Mouse (Mus musculus): ENCODE results near the gene Krt81.

- no peak for TF ChIP-seq CHD2 (IDR thresholded peaks at IDR 0.05; ENCODE audit: low read length)
- no peak for TF ChIP-seq HCFC1 (IDR thresholded peaks at IDR 0.05; ENCODE audit: low read depth, low read length)
- no peak for TF ChIP-seq ZMIZ1 (IDR thresholded peaks at IDR 0.05; ENCODE audit: low read depth, low read length)
- TF ChIP-seq CTCF (IDR thresholded peaks at IDR 0.05 in 2 of 3, conservative IDR thresholded peaks at IDR 0.05 in 1 of 3; ENCODE audit: control insufficient read depth in 1 of 3, insufficient read depth in 1 of 3, low read depth in 2 of 3, low read length in 3 of 3, poor library complexity in 1 of 3, severe bottlenecking in 1 of 3): no peak
- TF ChIP-seq ELF1 (IDR thresholded peaks at IDR 0.05; ENCODE audit: low read depth, low read length): no peak
- TF ChIP-seq POLR2A (IDR thresholded peaks at IDR 0.05; ENCODE audit: control insufficient read depth in 1 of 2, insufficient read depth in 1 of 2, low read depth in 1 of 2, low read length in 2 of 2, poor library complexity in 1 of 2): no peak
- TF ChIP-seq KAT2A (conservative IDR thresholded peaks at IDR 0.05; ENCODE audit: low read depth, low read length): no peak
- no peak for TF ChIP-seq ZNF384 (IDR thresholded peaks at IDR 0.05; ENCODE audit: low read depth, low read length)
- TF ChIP-seq JUND (IDR thresholded peaks at IDR 0.05; ENCODE audit: low read depth, low read length): no peak
- no peak for TF ChIP-seq MAX (IDR thresholded peaks at IDR 0.05; ENCODE audit: low read length)
- TF ChIP-seq E2F4 (IDR thresholded peaks at IDR 0.05; ENCODE audit: borderline replicate concordance, low read depth, low read length): no peak
- TF ChIP-seq EP300 (IDR thresholded peaks at IDR 0.05; ENCODE audit: low read depth in 1 of 2, low read length in 2 of 2): no peak
- TF ChIP-seq MAZ (IDR thresholded peaks at IDR 0.05; ENCODE audit: low read depth, low read length): no peak
- TF ChIP-seq NELFE (IDR thresholded peaks at IDR 0.05; ENCODE audit: low read depth, low read length): no peak
Measured at GRCm38 (mm10) chr15:101447444-101447843, 16.1 kb downstream of the Krt81 start, which contains the start of gene Krt88.

Data from MEL (cell line).